Mouse (Mus musculus): ENCODE measurements around the gene Cdkal1. TPM values are rescaled to one million over a fixed set of nuclear protein-coding genes. Genes with fewer than 3 reads are reported as not detected.

The Cdkal1 gene
- polyA plus RNA-seq, 1 experiment: 6.9 TPM

- DNase-seq (ENCODE audit: low spot score): no peak
Observed at GRCm38 (mm10) chr13:29701400-29701799, 154.1 kb downstream of the Cdkal1 start.

- no peak for DNase-seq (ENCODE audit: low spot score)
Observed at GRCm38 (mm10) chr13:29699896-29700295, 155.6 kb downstream of the Cdkal1 start.

GRCm38 (mm10) chr13:29698307-29698985 lies 157.0 kb downstream of the Cdkal1 start:
- no peak for DNase-seq (ENCODE audit: low spot score)

GRCm38 (mm10) chr13:29697230-29697629 lies 158.2 kb downstream of the Cdkal1 start:
- no peak for DNase-seq (ENCODE audit: low spot score)

- no peak for DNase-seq (ENCODE audit: low spot score)
Observed at GRCm38 (mm10) chr13:29690734-29691133, 164.7 kb downstream of the Cdkal1 start.

DNA sequence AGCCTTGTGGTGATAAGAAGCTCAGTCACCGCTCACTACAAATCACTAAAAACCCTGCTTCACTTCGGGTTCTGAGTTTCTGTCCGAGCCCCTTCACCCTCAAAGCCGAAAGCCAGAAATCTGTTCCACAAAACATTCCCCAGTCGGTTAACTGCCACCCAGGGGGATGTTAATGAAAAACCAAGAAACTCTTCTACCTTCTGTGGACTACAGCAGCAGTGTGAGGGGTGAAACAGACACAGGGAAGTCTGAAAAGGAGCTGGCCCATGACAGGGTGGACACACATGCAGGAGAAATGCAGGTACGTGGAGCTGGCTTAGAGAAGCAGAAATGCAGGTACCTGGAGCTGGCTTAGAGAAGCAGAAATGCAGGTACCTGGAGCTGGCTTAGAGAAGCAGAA lies 166.6 kb downstream of the Cdkal1 start:
- DNase-seq (ENCODE audit: low spot score): no peak

- DNase-seq (ENCODE audit: low spot score): no peak
Observed at GRCm38 (mm10) chr13:29687872-29688271, 167.6 kb downstream of the Cdkal1 start.

- DNase-seq (ENCODE audit: low spot score): no peak
Observed at GRCm38 (mm10) chr13:29679479-29680186, 175.8 kb downstream of the Cdkal1 start.

DNA sequence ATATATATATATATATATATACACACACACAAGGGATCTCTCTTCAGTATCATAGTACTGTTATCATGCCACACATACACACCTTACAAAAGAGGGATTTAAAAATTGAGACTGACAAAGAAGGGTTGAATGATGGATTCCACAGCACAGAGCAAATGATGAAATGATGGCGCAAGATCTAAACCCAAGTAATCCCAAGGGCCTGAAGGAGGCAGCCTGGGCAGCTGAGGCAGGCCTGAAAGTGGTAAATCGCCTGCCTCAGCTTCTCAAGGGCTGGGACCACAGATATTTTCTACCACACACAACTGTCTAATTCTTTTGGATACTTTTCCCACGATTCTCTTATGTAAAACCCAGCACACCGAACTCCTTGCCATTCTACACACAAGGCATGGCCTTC lies 177.9 kb downstream of the Cdkal1 start:
- DNase-seq (ENCODE audit: low spot score): no peak

DNA sequence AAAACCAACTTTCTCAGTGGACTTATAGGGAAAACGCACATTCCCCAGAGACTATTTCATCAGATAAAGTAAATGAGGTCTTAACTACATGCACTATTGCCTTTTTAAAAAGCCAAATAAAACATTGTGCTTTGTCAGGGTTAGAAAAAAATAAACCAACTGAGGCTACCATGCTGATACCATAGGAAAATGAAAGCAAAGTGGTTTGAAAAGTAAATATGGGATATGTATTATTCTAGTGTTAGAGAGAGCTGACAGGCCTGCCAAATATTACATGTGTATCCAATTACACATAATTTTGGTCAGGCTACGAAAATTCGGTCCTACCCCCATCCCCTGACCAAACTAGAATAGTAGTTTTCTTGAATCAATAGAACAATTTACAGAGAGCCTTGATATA lies 184.8 kb downstream of the Cdkal1 start:
- DNase-seq (ENCODE audit: low spot score): no peak

- DNase-seq (ENCODE audit: low spot score): no peak
Observed at GRCm38 (mm10) chr13:29663908-29664307, 191.6 kb downstream of the Cdkal1 start.

DNA sequence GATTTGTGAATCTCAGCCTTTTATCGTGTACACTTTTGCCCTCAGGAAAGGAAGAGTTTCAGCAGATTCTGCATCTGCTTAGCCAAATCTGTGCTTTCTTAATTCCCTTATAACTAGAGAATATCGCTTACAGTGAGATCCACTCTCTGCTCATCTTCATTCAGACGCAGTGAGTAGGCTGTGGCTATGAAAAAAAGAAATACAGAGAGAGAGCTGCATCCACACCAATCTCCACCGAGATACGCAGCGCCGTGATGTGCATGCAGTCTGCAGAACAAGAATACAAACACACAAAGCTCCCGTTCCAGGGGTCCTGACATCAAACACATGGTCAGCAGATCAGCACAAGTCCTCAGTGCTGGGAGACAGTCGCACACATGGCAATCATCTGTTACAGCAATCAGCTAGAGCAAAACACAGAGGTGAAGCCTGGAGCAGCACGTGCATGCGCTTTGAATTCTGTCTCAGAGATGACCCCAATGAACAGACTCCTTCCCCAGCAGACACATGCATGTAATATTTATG lies 199.6 kb downstream of the Cdkal1 start:
- DNase-seq (ENCODE audit: low spot score): no peak

DNA sequence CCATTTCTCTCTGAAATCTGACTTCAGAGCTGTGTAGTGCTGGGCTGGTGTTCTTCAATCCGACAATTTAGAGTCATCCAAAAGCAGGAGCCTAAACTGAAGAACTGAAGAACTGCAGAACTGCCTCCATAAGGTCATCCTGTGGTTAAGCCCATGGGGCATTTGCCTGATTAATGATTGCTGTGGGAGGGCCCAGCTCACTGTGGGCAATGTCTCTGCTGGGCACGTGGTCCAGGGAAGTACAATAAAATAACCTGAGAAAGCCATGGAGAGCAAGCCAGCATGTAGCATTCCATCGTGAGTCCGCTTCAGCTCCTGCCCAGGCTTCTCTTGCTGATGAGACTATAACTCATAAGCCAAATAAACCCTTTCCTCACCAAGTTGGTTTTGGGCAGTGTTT lies 202.1 kb downstream of the Cdkal1 start:
- no peak for DNase-seq (ENCODE audit: low spot score)

GRCm38 (mm10) chr13:29652791-29653190 lies 202.7 kb downstream of the Cdkal1 start:
- DNase-seq (ENCODE audit: low spot score): no peak

- DNase-seq (ENCODE audit: low spot score): no peak
Observed at GRCm38 (mm10) chr13:29650576-29651236, 204.8 kb downstream of the Cdkal1 start.

- DNase-seq (ENCODE audit: low spot score): no peak
Observed at GRCm38 (mm10) chr13:29649593-29649992, 205.9 kb downstream of the Cdkal1 start.

GRCm38 (mm10) chr13:29642226-29642625 lies 213.2 kb downstream of the Cdkal1 start:
- DNase-seq (ENCODE audit: low spot score): no peak

- DNase-seq (ENCODE audit: low spot score): no peak
Observed at GRCm38 (mm10) chr13:29641200-29641599, 214.3 kb downstream of the Cdkal1 start.

GRCm38 (mm10) chr13:29640186-29640585 lies 215.3 kb downstream of the Cdkal1 start:
- DNase-seq (ENCODE audit: low spot score): no peak

GRCm38 (mm10) chr13:29638303-29638702 lies 217.2 kb downstream of the Cdkal1 start:
- no peak for DNase-seq (ENCODE audit: low spot score)

- DNase-seq (ENCODE audit: low spot score): no peak
Observed at GRCm38 (mm10) chr13:29637788-29638187, 217.7 kb downstream of the Cdkal1 start.

GRCm38 (mm10) chr13:29635581-29635980 lies 219.9 kb downstream of the Cdkal1 start:
- DNase-seq (ENCODE audit: low spot score): no peak

GRCm38 (mm10) chr13:29631342-29631741 lies 224.1 kb downstream of the Cdkal1 start:
- no peak for DNase-seq (ENCODE audit: low spot score)
